Mouse (Mus musculus): ENCODE results near the gene 9930111J21Rik2.
"Not testable (repeated sequence)": the region's sequence is repeated elsewhere in the genome, so short reads cannot be mapped to it uniquely, and the experiment has no call there.

9930111J21Rik2 gene

DNA sequence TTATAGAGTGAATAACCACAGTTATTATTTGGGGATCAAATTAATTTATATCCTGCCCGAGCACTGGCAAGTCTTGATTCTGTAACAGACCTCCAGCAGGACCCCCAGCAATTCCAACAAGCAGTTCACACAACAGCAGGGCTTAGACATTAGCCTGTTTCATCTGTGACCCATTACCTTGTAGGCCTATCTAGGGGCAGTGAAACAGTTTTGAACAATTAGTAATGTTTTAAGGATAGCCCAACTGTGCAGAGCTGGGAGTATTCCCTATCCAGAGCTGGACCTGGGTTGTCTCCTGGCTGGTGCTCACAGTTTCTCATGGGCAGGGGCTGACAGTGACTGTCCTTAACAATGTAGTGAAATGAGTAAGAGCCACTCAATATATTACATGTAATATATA, 26.0 kb upstream of the 9930111J21Rik2 start:
- DNase-seq (ENCODE audit: low spot score): no peak

GRCm38 (mm10) chr11:49076001-49076757, 25.1 kb upstream of the 9930111J21Rik2 start, which contains the start of gene Ifi47:
Gene Ifi47, plus strand, starts transcription at chr11:49076587.
- DNase-seq (ENCODE audit: low spot score): not testable (repeated sequence)

- no peak for DNase-seq (ENCODE audit: low spot score)
Observed at GRCm38 (mm10) chr11:49068358-49068757, 17.3 kb upstream of the 9930111J21Rik2 start.

DNA sequence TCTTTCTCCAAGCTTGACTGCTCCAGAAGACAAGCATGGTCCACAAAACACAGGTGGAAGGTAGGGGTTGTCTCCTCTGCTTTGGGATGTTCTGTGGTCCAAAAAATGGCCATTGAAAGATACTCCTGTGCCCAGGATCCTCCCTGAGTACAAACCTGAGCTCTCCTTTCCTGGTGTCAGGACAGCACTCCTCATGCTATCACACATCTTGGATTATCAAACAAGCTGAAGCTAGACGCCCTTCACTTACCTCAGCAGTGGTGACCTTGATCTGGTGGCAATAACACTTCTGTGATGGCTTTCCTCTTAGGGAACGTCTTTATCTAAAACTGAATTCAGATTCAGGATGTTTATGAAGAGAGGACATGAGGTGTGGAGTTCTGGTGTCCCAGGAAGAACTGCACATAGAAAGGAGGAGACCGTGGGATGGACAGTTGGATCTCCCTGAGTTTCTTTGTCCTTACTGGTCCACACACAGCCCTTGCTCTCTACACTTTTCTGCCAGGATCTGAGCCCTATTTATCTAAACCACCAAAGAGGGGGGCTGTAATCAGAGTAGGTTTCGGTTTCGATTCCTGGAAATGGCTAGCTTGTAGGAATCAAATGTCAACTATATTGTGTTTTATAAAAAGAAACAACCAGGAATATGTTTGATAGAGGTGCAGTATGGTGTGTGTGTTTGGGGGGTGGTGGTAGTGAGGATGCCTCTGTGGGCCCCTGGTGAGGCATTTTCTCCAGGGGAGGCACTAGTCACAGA, 12.8 kb upstream of the 9930111J21Rik2 start, which contains the start of gene Tgtp2:
Gene Tgtp2 (minus strand): TSS at position 494 of the 757 bp plus-strand sequence.
- not testable (repeated sequence) for DNase-seq (ENCODE audit: low spot score)

- DNase-seq (ENCODE audit: low spot score): not testable (repeated sequence)
Observed at GRCm38 (mm10) chr11:49061865-49062264, 10.8 kb upstream of the 9930111J21Rik2 start.

DNA sequence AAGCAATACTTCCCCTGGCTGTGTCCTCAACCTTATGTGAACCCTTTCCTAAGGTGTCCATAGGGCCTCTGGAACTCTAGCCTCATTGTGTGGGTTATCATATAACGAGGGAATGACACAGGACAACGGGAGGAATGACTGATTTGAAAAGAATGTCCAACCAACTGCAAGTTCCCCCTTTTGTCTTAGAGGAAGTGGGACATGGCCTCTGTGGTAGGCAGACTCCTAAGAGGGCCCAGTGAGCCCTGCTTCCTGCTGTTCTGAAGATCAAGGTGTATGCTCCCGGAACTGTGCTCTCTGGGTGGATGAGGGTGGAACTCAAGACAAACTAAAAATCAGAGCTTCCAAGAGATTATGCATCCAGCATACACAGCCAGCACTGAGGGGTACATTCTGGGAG, 9.0 kb upstream of the 9930111J21Rik2 start:
- not testable (repeated sequence) for DNase-seq (ENCODE audit: low spot score)

- not testable (repeated sequence) for DNase-seq (ENCODE audit: low spot score)
Observed at GRCm38 (mm10) chr11:49051894-49052293, 852 bp upstream of the 9930111J21Rik2 start.

- DNase-seq (ENCODE audit: low spot score): not testable (repeated sequence)
Observed at GRCm38 (mm10) chr11:49050064-49050463, 978 bp downstream of the 9930111J21Rik2 start.

DNA sequence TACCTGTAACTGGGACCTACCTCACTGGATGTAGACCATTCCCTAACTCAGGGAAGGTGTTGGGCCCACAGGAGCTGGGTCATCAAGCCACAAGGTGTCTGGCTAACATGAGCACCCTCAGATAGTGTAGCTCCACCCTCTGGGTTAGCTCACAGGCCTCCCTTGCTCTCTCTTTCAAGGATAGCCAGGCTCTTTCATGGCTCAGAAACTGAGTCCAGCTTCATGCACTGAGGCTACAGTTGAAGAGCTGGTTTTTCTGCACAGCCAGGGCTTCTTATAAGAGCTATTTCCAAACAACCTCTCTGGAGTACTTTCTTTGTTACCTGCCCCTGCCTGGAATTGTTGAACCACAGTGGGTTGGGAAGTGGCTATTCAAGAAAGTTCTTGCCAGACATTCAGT, 39.0 kb downstream of the 9930111J21Rik2 start:
- not testable (repeated sequence) for DNase-seq (ENCODE audit: low spot score)

DNA sequence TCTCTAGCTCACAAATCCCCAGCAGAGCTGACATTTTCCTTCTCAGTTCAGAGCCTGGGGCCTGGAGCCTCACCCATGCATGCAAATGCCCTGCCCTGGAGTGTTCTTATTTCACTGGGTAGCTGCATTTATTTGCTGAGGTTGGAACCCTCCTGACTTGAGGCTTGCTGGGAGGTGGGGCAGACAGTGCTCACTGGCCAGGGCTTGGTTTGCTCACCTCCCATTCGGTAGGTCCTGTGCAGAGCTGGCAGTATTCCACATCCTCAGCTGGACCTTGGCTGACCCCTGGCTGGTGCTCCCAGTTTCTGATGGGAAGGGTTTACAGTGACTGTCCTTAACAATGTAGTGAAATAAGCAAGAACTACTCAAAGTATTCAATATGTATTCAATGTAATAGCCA, 44.3 kb downstream of the 9930111J21Rik2 start:
- not testable (repeated sequence) for DNase-seq (ENCODE audit: low spot score)

GRCm38 (mm10) chr11:49006317-49006716, 44.7 kb downstream of the 9930111J21Rik2 start:
- not testable (repeated sequence) for DNase-seq (ENCODE audit: low spot score)

DNA sequence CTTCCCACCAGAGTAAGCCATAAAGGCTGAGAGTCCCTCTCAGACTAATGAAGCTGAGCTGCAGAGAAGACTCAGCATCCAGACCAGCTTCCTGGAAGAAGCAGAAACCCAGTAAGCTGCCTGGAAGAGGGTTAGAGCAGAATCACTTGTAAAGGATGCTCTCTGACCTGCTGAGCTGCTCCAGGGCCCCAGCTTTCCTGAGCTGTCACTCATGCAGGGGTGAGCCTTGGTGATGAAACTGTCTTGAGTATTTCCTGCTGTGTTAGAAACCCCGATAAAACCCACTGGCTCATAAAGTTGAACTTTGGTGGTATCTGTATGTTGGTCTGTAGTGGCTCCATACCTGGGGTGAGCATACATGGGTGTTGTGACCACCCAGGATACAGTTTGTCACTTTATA, 50.6 kb downstream of the 9930111J21Rik2 start:
- not testable (repeated sequence) for DNase-seq (ENCODE audit: low spot score)

DNA sequence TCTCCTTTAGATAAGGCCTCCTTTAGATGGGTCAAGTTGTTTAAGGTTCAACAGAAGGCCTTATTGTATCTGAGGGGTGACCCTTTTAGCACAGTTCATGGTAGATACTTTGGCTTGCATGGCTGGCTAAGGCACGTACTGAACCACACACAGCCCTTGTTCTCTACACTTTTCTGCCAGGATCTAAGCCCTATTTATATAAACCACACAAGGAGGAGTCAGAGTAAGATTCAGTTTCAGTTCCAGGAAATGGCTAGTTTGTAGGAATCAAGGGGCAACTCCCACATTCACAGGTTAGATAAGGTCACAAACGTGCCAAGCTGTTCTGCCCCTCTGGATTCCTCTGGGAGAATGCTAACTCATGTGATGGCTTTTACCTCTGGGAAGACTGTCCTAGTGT, 57.0 kb downstream of the 9930111J21Rik2 start, which contains the start of gene Tgtp1:
Gene Tgtp1 (minus strand): TSS at position 155 of the 400 bp plus-strand sequence.
- not testable (repeated sequence) for DNase-seq (ENCODE audit: low spot score)

DNA sequence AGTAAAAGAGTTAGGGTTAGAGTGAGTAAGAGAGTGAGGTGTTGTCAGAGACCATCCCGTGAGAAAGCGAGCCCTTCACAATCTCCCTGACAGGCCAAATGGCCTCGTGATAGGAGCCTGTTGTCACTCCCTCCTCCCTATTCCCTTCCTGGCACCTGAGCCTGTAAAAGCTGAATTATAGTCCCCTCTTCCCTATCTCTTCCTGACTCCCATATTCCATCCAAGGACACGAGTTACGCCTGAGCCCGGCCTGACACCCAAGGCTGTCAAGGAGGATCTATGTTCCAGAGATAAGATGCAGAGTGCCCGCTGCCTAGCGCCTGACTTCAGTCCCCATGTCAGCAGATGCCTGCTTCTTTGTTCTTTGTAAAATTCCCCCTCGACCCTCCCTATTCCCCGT, 57.7 kb downstream of the 9930111J21Rik2 start:
- DNase-seq (ENCODE audit: low spot score): not testable (repeated sequence)

- not testable (repeated sequence) for DNase-seq (ENCODE audit: low spot score)
Observed at GRCm38 (mm10) chr11:48991740-48992520, 59.1 kb downstream of the 9930111J21Rik2 start, which contains the start of gene Gm12185. Gene Gm12185, minus strand, starts transcription at chr11:48992226.

DNA sequence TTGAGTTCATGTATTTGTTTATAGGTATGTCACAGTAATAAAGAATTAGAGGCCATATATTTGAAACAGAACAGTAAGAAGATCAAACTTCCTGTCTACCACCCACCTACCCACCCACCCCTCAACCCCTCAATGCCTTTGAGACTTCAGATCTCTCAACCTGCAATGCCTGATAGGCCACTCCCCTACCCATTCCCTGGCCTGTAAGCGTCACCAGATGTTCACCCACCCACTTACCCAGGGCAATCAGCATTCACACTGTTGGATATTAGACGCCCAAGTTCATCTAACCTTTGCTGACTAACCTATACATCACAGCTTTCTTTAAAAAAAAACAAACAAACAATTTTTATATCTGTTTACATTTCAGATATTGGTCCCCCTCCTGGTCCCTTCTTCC, 61.1 kb downstream of the 9930111J21Rik2 start:
- DNase-seq (ENCODE audit: low spot score): not testable (repeated sequence)

GRCm38 (mm10) chr11:48988219-48988618, 62.8 kb downstream of the 9930111J21Rik2 start:
- DNase-seq (ENCODE audit: low spot score): not testable (repeated sequence)

- not testable (repeated sequence) for DNase-seq (ENCODE audit: low spot score)
Observed at GRCm38 (mm10) chr11:48982848-48983247, 68.2 kb downstream of the 9930111J21Rik2 start.

GRCm38 (mm10) chr11:48980052-48980451, 71.0 kb downstream of the 9930111J21Rik2 start:
- not testable (repeated sequence) for DNase-seq (ENCODE audit: low spot score)

DNA sequence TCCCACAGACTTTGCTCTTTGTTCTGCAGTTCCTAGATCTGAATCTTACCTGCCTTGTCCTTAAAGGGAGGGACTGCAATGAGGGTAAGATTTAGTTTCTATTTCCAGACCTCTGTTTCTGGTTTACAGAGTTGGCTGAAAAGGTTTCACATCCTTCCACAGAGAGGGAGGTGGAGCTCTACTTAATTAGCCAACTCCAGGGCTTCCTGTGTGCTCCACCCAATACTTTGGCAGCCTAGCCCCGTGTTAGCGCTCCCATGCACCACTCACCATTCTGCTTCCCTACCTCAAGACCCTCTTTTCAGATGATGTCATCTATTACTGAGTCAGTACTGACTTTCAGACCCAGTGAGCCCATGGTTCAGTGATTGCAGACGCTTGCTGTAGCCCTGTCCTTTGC, 71.8 kb downstream of the 9930111J21Rik2 start, which contains the start of gene 9930111J21Rik1:
Gene 9930111J21Rik1 (minus strand): TSS at position 148 of the 400 bp plus-strand sequence.
- DNase-seq (ENCODE audit: low spot score): not testable (repeated sequence)

DNA sequence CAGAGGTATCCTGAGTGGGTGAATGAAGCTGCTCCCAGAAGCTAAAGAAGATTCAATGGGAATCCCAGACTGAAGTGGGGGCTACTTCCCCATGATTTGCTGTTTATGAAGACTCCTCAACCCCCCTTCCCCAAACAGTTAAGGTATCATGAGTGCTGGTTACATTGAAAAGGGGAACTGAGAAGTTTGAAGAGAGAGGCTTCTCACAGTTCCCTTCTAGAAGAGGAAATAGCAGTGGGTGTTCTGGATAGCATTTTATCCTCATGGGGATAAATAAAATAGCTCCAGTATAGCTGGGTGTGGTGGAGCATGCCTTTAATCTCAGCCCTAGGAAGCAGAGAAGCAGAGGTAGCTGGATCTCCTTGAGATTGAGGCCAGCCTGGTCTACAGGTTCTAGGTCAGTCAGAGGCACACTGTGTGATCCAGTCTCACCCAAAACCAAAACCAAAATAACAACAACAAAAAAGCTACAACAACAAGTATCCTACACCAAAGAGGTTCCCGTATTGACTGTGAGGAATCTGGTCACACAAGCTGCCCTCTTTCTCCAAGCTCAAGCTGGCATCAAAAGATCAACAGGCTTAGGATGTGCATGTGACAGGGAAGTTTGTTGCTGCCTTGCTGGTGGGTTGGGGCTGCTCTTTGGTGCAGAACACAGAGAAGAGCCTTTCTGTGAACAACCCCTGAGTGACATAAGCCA, 72.7 kb downstream of the 9930111J21Rik2 start, which contains the start of gene Olfr56:
Gene Olfr56 (plus strand): TSS at position 650 of the 700 bp plus-strand sequence.
- DNase-seq (ENCODE audit: low spot score): not testable (repeated sequence)
